Mouse (Mus musculus) liver, adult (tissue): ENCODE measurements around the gene Spata45.

Experiments used
- GATA4 ChIP-seq: IDR thresholded peaks from 2 replicates; pipeline ENCODE4 v1.6.1; 2014; ENCODE audit warnings: mild to moderate bottlenecking, low read length; ENCODE audit not compliant: insufficient replicate concordance

Gene Spata45

GRCm38 (mm10) chr1:191089355-191089754 lies 52.9 kb downstream of the Spata45 start:
- no peak for TF ChIP-seq GATA4

DNA sequence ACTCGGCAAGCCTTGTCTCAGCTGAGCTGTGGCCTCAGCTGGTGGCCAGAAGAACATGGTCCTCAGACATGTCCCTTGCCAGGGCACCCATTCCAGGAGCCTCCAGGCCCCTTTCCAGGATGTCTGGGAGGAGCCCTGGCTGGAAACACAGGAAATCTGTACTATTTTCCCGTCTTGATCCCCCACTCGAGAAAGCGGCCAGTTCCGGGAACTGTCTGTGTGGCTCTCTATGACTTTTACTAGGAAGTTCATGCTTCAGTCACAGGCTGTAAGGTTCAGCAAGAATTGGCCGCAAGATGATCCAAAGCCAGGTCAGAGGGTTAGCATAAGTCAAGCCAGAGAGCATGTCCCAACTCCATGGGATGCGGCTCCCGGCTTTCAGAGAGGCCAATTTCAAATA lies 55.6 kb downstream of the Spata45 start:
- TF ChIP-seq GATA4 = no peak
